Mouse (Mus musculus) ES-Bruce4 (cell line): ENCODE data around the gene Ski.

ENCODE experiments used
- CTCF ChIP-seq: IDR thresholded peaks from one replicate; pipeline ENCODE4 v1.8.1; 2011; ENCODE audit warnings: low read depth, low read length
- EP300 ChIP-seq: IDR thresholded peaks from 2 replicates; pipeline ENCODE4 v1.6.1; 2011; ENCODE audit warnings: low read depth, low read length; ENCODE audit not compliant: insufficient read depth
- POLR2A ChIP-seq: IDR thresholded peaks from one replicate; pipeline ENCODE4 v1.8.1; 2011; ENCODE audit warnings: low read length; ENCODE audit not compliant: insufficient read depth

DNA sequence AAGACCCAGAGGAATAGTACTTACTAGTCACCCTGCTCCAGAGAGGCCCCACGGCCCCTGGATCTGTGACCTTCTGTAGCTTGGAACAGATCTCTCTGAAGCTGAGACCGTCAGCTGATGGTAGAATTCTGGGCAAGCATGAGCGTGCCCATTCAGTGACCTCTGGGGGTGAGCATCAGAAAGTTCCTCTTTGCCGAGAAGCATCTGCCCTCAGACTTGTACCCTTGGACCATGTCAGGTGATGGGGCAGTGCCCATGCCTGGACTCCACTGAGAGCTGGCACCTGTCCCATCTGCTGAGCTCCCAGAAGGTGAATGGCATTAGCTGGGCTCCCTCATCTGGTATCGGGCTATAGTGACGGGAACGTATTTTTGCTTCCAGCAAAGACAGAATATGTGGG is 84.5 kb downstream of the Ski start:
- TF ChIP-seq CTCF (no peak), EP300 (no peak), POLR2A (no peak)
